Mouse (Mus musculus) testis, adult 2 months (tissue): Measurements from ENCODE around the gene Kif4. TPM values are rescaled to one million over a fixed set of nuclear protein-coding genes. Genes with fewer than 3 reads are reported as not detected.

Experiments used
- H3K27ac ChIP-seq: fragments of 200-500 bp; 2 replicates; pipeline ENCODE4 v1.5.1; 2012; ENCODE audit warnings: low read depth, low read length; ENCODE audit not compliant: control insufficient read depth, insufficient read depth
- H3K27me3 ChIP-seq: fragments of 200-500 bp; 2 replicates; pipeline ENCODE4 v1.6.1; 2012; ENCODE audit warnings: mild to moderate bottlenecking, low read length, moderate library complexity; ENCODE audit not compliant: control insufficient read depth, insufficient read depth
- H3K36me3 ChIP-seq: fragments of 200-500 bp; 2 replicates; pipeline ENCODE4 v1.6.1; 2012; ENCODE audit warnings: mild to moderate bottlenecking, low read length; ENCODE audit not compliant: control insufficient read depth, insufficient read depth
- H3K4me1 ChIP-seq: fragments of 200-500 bp; 2 replicates; pipeline ENCODE4 v1.6.1; 2012; ENCODE audit warnings: low read length; ENCODE audit not compliant: control insufficient read depth, insufficient read depth
- H3K4me3 ChIP-seq: fragments of 200-500 bp; 2 replicates; pipeline ENCODE4 v1.5.1; 2012; ENCODE audit warnings: low read depth, mild to moderate bottlenecking, low read length, moderate library complexity, mixed read lengths; ENCODE audit not compliant: control insufficient read depth
- CTCF ChIP-seq: fragments of 200-500 bp; IDR thresholded peaks from 2 replicates; pipeline ENCODE4 v1.5.1; 2012; ENCODE audit warnings: low read depth, mild to moderate bottlenecking, inconsistent platforms, low read length, moderate library complexity; ENCODE audit not compliant: control insufficient read depth, insufficient read depth, insufficient replicate concordance
- POLR2A ChIP-seq: fragments of 200-500 bp; IDR thresholded peaks from 2 replicates; pipeline ENCODE4 v1.6.1; 2012; ENCODE audit warnings: low read depth, mild to moderate bottlenecking, inconsistent platforms, low read length, moderate library complexity; ENCODE audit not compliant: control insufficient read depth
- polyA plus RNA-seq: library from polyadenylated mRNA; depleted of rRNA; stranded (reverse); fragments of >200 nt; gene quantifications from 2 replicates; pipeline ENCODE4 v1.2.3, GENCODE M21; 2012

Kif4 gene
- polyA plus RNA-seq, 1 experiment: 1.1 TPM

- TF ChIP-seq CTCF (no peak), POLR2A (no peak)
- no peaks in the 10 kb centered on the region for H3K36me3 ChIP-seq
- no peaks in the 10 kb centered on the region for H3K27me3 ChIP-seq
- H3K27ac ChIP-seq: no peak overlapping the region
- no peaks in the 10 kb centered on the region for H3K4me1 ChIP-seq
- no peak overlapping the region for H3K4me3 ChIP-seq
Measured at GRCm38 (mm10) chrX:100686527-100686926, 61.0 kb downstream of the Kif4 start.

GRCm38 (mm10) chrX:100687360-100688032 lies 62.0 kb downstream of the Kif4 start:
- H3K27ac ChIP-seq: no peak overlapping the region
- no peak overlapping the region for H3K4me3 ChIP-seq
- TF ChIP-seq CTCF: no peak
- TF ChIP-seq POLR2A: no peak
- H3K4me1 ChIP-seq: no peaks in the 10 kb centered on the region
- no peaks in the 10 kb centered on the region for H3K27me3 ChIP-seq
- H3K36me3 ChIP-seq: no peaks in the 10 kb centered on the region

DNA sequence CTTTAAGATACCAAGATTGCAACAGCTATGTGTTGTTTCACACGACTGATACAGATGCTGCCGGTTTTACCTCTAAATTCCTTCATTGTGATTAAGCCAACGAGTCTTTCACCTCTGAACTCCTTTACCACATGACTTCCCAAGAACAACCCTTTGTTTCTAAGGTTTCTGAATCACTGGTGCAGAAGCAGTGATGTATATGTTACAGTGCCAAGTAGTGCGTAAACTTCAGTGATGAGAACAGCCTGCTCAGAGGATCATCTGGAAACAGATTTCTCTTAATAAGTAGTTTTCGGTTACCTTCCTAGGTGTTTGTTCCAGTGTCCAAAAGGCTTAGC lies 62.5 kb downstream of the Kif4 start:
- Histone ChIP-seq H3K27ac (no peak overlapping the region), H3K4me1 (no peaks in the 10 kb centered on the region), H3K36me3 (no peaks in the 10 kb centered on the region), H3K4me3 (no peak overlapping the region), H3K27me3 (no peaks in the 10 kb centered on the region)
- TF ChIP-seq POLR2A (no peak), CTCF (no peak)

DNA sequence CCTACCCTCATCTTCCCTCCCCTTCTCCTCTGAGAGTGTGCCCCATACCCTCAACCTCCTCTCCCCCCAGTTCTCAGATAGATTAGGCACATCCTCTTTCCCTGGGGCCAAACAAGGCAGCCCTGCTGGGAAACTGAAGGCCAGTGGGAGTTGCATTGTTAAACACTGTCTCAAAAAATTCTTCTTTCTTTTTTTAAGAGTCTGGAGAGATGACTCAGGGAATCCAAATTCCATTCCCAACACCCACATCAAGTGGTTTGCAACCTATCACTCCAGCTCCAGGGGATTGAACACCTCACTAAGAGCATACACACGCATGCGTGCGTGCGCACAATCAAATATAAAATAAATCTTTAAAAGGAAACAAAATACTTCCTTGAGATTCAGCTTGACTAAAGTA lies 71.2 kb downstream of the Kif4 start:
- Histone ChIP-seq H3K4me3 (no peak overlapping the region), H3K4me1 (no peaks in the 10 kb centered on the region), H3K27me3 (no peaks in the 10 kb centered on the region), H3K36me3 (no peaks in the 10 kb centered on the region), H3K27ac (no peak overlapping the region)
- no peak for TF ChIP-seq POLR2A
- TF ChIP-seq CTCF: no peak

DNA sequence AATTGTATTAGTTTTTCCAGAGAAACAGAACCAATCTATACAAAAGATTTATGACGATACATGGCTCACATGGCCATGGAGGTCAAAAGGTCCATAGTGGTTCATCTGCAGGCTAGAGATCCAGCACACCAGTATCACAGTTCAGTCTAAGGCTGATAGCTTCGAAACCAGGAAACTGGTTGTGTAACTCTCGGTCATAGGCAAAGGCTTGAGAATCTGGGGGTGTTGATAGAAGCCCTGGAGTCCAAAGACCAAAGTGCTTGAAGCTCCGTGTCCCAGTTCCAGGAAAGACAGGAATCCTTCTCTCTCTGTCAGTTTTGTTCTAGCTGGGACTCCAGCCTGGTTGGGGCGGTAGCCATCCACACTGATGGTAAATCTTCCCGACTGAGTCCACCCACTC lies 82.5 kb downstream of the Kif4 start:
- no peaks in the 10 kb centered on the region for H3K27me3 ChIP-seq

GRCm38 (mm10) chrX:100716173-100716572 lies 90.6 kb downstream of the Kif4 start:
- Histone ChIP-seq H3K27me3 (no peaks in the 10 kb centered on the region), H3K27ac (no peak overlapping the region)

More for the DNA sequence above, 82.5 kb downstream of the Kif4 start:
- Histone ChIP-seq H3K36me3 (no peaks in the 10 kb centered on the region), H3K4me1 (no peaks in the 10 kb centered on the region), H3K4me3 (no peak overlapping the region), H3K27ac (no peak overlapping the region)
- no peak for TF ChIP-seq CTCF
- TF ChIP-seq POLR2A: no peak

DNA sequence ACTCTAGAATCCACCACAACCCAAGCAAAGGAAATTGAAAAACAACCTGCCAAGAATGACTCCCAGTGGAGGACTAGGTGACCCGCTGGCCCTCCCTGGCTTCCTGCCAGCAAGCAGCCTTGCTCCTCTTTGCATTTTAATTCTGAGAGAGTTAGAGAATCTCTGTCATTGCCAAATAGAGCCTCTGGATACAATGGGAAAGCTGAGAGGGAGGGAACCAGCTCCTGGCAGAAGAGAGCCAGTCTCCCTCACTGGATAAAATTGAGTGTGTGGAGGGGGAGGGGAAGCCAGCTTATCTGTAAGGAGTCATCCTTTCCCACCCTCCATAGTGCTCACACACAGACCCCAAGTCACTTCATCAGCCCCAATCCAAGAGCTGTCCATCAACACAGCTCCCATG lies 103.4 kb downstream of the Kif4 start:
- TF ChIP-seq POLR2A: no peak
- no peak for TF ChIP-seq CTCF
- Histone ChIP-seq H3K27ac (no peak overlapping the region), H3K36me3 (no peaks in the 10 kb centered on the region), H3K4me1 (peaks cover 4% of the 10 kb centered on the region; the same call in 1 of the 2 replicates), H3K27me3 (no peaks in the 10 kb centered on the region), H3K4me3 (no peak overlapping the region)

More at GRCm38 (mm10) chrX:100716173-100716572, 90.6 kb downstream of the Kif4 start:
- Histone ChIP-seq H3K4me1 (no peaks in the 10 kb centered on the region), H3K36me3 (no peaks in the 10 kb centered on the region), H3K4me3 (no peak overlapping the region)
- no peak for TF ChIP-seq CTCF
- no peak for TF ChIP-seq POLR2A

DNA sequence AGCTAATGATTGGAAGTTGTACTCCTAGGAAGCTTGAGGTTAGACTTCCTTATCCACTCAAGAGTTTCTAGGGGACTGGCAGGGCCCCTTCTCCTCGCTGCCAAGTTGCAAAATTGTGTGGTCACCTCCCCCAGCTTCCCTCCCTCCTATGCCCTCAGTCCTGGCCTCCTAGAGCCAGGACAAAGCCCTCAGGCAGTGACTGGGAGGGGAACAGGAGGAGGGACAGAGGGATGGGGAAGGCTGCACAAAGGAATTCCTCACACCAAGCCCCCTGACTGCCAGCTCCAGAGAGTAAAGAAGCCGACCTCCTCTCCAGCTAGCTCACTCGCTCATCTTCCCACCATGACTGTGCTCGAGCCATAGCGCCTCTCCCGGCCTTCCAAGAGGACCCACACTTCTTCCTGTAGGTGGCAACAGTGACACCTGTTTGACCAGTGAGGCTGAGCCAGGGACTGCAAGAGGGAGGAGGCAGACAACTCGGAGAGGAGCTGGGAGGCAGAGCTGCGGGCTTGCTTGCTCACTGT lies 104.2 kb downstream of the Kif4 start, which contains the start of gene Gdpd2:
TSS of gene Gdpd2 (plus strand) at position 209 of the 524 bp plus-strand sequence.
- Histone ChIP-seq H3K4me1 (peaks cover 4% of the 10 kb centered on the region; the same call in 1 of the 2 replicates), H3K4me3 (no peak within 1 kb of the TSS), H3K36me3 (no peaks in the 10 kb centered on the region), H3K27me3 (no peaks in the 10 kb centered on the region), H3K27ac (no peak within 1 kb of the TSS)
- TF ChIP-seq POLR2A: no peak
- TF ChIP-seq CTCF: no peak
